Mouse (Mus musculus): ENCODE measurements around the gene Dusp6.

Dusp6 gene

GRCm38 (mm10) chr10:99273006-99273405 lies 10.0 kb downstream of the Dusp6 start:
- DNase-seq (ENCODE audit: low read depth, low spot score): no peak

DNA sequence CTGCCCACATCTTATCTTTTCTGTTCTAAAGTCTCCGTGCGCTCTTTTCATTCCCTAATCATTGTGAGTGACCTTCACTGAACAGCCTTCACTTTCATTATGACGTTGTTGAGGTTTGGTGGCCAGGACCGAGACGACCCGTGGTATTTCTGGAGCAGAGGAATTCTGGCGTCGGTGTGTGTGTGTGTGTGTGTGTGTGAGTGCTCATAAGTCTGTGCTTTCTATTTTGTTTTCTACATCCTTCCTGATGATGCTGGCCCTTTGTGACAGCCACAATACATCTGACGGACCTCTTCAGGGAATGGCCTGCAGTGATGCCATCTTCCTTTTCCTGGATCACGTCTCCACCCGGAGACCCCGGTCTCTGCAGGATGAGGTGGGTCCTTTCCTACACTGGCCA lies 11.6 kb downstream of the Dusp6 start:
- DNase-seq (ENCODE audit: low read depth, low spot score): no peak

GRCm38 (mm10) chr10:99279067-99279880 lies 16.2 kb downstream of the Dusp6 start:
- DNase-seq (ENCODE audit: low read depth, low spot score): no peak

- DNase-seq (ENCODE audit: low read depth, low spot score): no peak
Measured at GRCm38 (mm10) chr10:99283981-99284385, 21.0 kb downstream of the Dusp6 start.

- DNase-seq (ENCODE audit: low read depth, low spot score): peak; percentile 89
Measured at GRCm38 (mm10) chr10:99284918-99285317, 21.9 kb downstream of the Dusp6 start.

GRCm38 (mm10) chr10:99285759-99286158 lies 22.7 kb downstream of the Dusp6 start:
- DNase-seq (ENCODE audit: low read depth, low spot score): no peak

GRCm38 (mm10) chr10:99286213-99286612 lies 23.2 kb downstream of the Dusp6 start:
- DNase-seq (ENCODE audit: low read depth, low spot score): no peak

- peak; percentile 76 for DNase-seq (ENCODE audit: low read depth, low spot score)
Measured at GRCm38 (mm10) chr10:99286787-99287186, 23.8 kb downstream of the Dusp6 start.

- no peak for DNase-seq (ENCODE audit: low read depth, low spot score)
Measured at GRCm38 (mm10) chr10:99287206-99287605, 24.2 kb downstream of the Dusp6 start.

DNA sequence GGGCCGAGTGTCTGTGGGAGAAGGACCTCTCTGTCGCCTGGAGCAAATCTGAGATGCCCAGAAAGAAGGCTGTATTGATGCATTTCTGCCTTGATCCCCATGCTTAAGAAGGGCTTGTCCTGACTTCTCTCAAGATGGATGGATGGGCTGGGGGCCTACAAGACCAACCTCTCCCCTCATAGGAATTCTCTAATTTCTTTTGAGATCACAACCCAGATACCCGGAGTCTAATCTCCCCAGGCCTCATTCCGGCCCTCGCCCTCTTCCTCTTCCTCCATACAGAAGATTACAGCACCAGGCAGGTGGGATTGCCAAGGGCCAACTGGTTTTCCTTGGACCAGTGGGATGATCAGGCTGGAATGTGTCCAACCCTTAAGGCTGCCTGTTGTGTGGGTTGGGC lies 26.1 kb downstream of the Dusp6 start:
- DNase-seq (ENCODE audit: low read depth, low spot score): no peak

DNA sequence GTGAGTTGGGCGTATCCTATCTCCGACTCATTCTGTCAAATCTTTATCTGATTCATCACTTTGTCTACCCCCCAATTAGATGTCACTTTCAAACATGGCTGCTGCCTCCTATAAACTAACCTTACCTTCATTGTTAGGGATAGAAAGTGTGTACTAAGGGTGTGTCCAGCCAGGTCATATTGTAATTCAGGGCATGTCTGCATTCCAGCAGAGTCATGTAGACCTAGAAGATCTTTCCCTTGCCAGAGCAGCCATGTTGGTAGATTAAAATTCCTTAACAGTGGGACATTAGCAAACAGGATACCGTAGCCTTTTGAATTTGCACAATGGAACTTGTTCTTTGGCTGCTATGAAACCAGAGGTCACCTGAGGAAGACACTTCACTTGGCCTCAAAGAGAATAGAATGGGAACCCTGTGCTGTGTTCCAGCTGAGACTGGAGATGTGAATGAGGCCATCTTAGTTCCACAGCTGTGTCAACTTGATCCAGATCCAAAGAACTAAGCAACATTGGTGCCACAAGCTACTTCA lies 30.1 kb downstream of the Dusp6 start:
- no peak for DNase-seq (ENCODE audit: low read depth, low spot score)

GRCm38 (mm10) chr10:99297721-99298120 lies 34.7 kb downstream of the Dusp6 start:
- no peak for DNase-seq (ENCODE audit: low read depth, low spot score)

GRCm38 (mm10) chr10:99298328-99299295 lies 35.6 kb downstream of the Dusp6 start:
- no peak for DNase-seq (ENCODE audit: low read depth, low spot score)

DNA sequence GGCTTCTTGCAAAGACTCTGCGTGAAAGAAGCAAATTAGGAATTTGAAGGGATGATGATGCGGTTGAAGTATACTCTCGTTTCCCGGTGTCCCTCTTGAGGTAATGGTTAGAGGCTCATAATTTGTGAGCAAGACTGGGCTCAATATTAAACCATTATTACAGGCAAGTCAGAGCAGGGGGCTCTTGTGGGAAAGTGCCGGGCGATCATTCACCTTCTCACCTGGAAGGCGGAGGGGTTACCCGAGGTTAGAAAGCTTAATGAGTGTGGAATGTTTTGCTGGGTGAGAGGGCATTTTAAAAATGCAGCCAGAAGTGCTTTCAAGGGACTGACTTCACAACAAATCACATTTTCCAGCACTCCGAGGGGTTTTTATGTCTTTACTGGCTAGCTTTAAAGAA lies 36.3 kb downstream of the Dusp6 start:
- DNase-seq (ENCODE audit: low read depth, low spot score): no peak

- DNase-seq (ENCODE audit: low read depth, low spot score): no peak
Measured at GRCm38 (mm10) chr10:99302051-99302450, 39.0 kb downstream of the Dusp6 start.

DNA sequence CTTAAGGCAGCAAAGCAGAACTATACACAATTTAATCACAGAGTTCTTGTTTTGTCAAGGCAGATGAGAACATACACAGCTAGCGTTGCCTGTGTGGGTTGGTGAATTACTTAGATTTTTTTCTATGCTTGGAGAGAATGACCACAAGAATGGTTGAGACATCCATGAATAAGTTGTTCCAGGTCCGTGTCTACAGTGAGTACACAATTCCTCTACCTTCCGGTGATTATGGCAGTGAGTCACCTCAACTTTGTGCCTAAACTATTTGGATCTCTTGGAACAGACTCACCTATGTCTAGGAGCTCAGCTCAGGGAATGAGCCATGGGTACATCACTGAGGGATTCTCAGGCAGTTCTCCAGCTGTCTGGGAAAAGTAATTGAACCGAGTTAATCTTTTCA lies 45.8 kb downstream of the Dusp6 start:
- no peak for DNase-seq (ENCODE audit: low read depth, low spot score)

DNA sequence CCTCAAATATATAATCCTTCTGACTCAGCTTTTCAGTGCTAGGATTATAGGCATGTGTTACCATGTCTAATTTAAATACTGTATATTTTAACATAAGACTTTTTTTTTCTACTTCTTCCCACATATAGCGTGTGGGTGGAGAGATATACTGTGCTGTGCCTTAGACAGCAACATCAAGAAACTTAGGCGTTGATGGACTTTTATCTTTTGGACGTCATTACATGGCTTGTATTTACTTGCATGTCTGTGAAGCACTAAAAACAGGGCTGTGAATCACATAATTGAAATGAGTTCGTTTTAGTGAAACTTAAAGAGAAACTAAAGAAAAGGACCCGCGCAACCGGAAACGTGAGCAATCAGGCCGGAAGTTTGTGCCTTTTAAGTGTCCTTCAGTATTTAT lies 46.6 kb downstream of the Dusp6 start:
- peak; percentile 50 for DNase-seq (ENCODE audit: low read depth, low spot score)

DNA sequence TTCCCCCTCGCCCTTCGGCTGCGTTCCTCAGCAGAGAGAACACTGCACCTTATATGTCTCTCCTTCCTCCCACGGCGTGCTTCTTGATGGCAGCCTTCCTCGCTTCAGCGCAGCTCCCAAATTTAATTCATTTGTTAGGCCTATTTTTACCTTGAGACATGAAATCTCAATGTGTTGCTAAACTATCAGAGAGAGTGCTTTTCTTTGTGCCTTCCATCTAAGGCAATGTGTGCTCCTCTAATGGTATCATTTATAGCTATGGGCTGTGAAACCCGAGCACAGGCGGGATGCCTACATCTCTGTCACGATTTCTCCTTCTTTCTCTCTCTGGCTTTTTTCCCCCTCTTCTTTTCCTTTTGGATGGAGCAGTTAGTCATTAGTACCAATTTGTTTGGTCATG lies 47.2 kb downstream of the Dusp6 start:
- DNase-seq (ENCODE audit: low read depth, low spot score): peak; percentile 87

DNA sequence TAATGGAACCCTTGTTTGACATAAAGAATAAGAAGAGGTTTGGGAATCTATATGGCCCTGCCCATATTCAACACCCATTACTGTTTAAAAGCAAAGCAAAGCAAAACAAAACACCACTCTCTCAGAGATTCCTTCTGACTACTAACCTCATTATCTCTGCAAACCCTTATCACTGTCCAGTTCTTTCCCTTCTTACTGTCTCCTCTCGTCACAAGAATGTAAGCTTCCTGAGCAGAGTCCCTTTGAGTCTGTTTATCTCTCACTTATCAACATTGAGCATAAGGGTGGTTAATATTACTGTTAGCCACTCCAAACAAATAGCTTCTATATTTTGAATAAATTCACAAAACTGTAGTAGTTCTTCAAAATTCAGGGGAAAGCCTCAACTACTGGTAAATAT lies 48.9 kb downstream of the Dusp6 start:
- no peak for DNase-seq (ENCODE audit: low read depth, low spot score)

DNA sequence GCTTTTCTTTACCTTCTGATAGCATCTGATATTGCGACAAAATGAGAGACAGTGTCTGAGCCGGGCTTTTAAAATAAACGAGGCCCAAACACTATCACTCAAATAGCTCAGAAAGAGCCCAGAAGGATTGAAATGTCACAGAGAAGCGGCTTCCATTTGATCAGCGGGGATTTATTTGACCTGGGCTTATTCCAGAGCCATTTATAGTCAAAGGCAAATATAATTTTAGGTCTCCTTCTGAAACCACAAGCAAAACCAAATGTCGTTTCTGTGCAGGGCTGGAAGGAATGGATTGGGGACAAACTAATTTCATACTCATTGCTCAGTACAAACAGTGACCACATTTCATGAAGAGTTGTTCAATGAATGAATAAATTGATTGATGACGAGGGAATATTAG lies 51.3 kb downstream of the Dusp6 start:
- DNase-seq (ENCODE audit: low read depth, low spot score): no peak

- no peak for DNase-seq (ENCODE audit: low read depth, low spot score)
Measured at GRCm38 (mm10) chr10:99317057-99317456, 54.0 kb downstream of the Dusp6 start.
